Mouse (Mus musculus) ovary, postnatal 10 days (tissue): ENCODE data around the gene Zfp637.
A peak's percentile ranks its signal among the peaks of the same experiment; 100 is the strongest.
"Not testable (repeated sequence)": the region's sequence is repeated elsewhere in the genome, so short reads cannot be mapped to it uniquely, and the experiment has no call there.

ENCODE experiments used
- DNase-seq: peaks from one replicate; pipeline ENCODE4 v3.0.0; 2022; ENCODE audit warnings: low spot score

Zfp637 gene

GRCm38 (mm10) chr6:117840686-117841510, at the start of gene Zfp637:
TSS of gene Zfp637 (plus strand) at chr6:117841180.
- peak; percentile 76 for DNase-seq

- DNase-seq: no peak
These were observed 45.7 kb upstream of the Zfp637 start for GRCm38 (mm10) chr6:117795251-117795650.

- no peak for DNase-seq
These were observed 40.2 kb upstream of the Zfp637 start for GRCm38 (mm10) chr6:117800824-117801223.

GRCm38 (mm10) chr6:117801801-117802200, 39.2 kb upstream of the Zfp637 start:
- DNase-seq: no peak

- DNase-seq: no peak
These were observed 33.2 kb upstream of the Zfp637 start for GRCm38 (mm10) chr6:117807756-117808155.

GRCm38 (mm10) chr6:117809816-117810215, 31.2 kb upstream of the Zfp637 start:
- no peak for DNase-seq

GRCm38 (mm10) chr6:117810717-117811116, 30.3 kb upstream of the Zfp637 start:
- DNase-seq: no peak

- DNase-seq: no peak
These were observed 29.7 kb upstream of the Zfp637 start for GRCm38 (mm10) chr6:117811256-117811655.

GRCm38 (mm10) chr6:117814681-117815080, 26.3 kb upstream of the Zfp637 start:
- DNase-seq: no peak

GRCm38 (mm10) chr6:117817108-117817541, 23.9 kb upstream of the Zfp637 start:
- DNase-seq: no peak

GRCm38 (mm10) chr6:117820327-117820726, 20.7 kb upstream of the Zfp637 start:
- no peak for DNase-seq

- DNase-seq: peak; percentile 22
These were observed 15.6 kb upstream of the Zfp637 start for GRCm38 (mm10) chr6:117825369-117825768.

GRCm38 (mm10) chr6:117828273-117828672, 12.7 kb upstream of the Zfp637 start:
- peak; percentile 39 for DNase-seq

GRCm38 (mm10) chr6:117841511-117841955, 553 bp downstream of the Zfp637 start:
- no peak for DNase-seq

GRCm38 (mm10) chr6:117844597-117844996, 3.6 kb downstream of the Zfp637 start:
- DNase-seq: no peak

- not testable (repeated sequence) for DNase-seq
These were observed 5.7 kb downstream of the Zfp637 start for GRCm38 (mm10) chr6:117846671-117847070.

- DNase-seq: no peak
These were observed 6.8 kb downstream of the Zfp637 start for GRCm38 (mm10) chr6:117847772-117848171.

- no peak for DNase-seq
These were observed 7.6 kb downstream of the Zfp637 start for GRCm38 (mm10) chr6:117848577-117848976.

GRCm38 (mm10) chr6:117851747-117852146, 10.8 kb downstream of the Zfp637 start:
- no peak for DNase-seq

- no peak for DNase-seq
These were observed 17.0 kb downstream of the Zfp637 start for GRCm38 (mm10) chr6:117857990-117858389.

GRCm38 (mm10) chr6:117861848-117862247, 20.9 kb downstream of the Zfp637 start, which contains the start of gene Zfp239:
TSS of gene Zfp239 (plus strand) at chr6:117862100.
- no peak for DNase-seq

- DNase-seq: no peak
These were observed 21.5 kb downstream of the Zfp637 start for GRCm38 (mm10) chr6:117862465-117862864.

GRCm38 (mm10) chr6:117862899-117863620, 22.1 kb downstream of the Zfp637 start:
- DNase-seq: no peak
